Mouse (Mus musculus): ENCODE data around the gene Tmf1. TPM values are rescaled to one million over a fixed set of nuclear protein-coding genes. Genes with fewer than 3 reads are reported as not detected.

Gene Tmf1
- total and polyA plus RNA-seq, 2 experiments from 2014 or later, result 32.7 to 41.3 TPM

DNA sequence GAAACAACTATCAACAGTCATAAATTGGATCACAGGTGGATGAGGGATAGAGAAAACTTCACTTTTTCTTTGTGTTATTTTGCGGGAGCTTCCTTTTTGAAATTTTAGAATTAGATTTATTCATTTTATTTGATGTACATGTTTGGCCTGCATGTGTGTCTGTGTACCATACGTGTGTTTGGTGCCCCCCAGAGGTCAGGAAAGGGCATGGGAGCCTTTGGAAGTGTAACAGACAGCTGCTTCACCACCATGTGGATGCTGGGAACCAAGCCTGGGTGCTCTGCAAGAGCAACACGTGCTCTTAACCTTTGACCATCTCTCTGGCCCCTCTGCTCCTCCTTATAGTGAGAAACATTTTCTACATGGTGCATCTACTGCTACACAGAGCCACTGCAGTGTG, 64.1 kb downstream of the Tmf1 start:
- H3K27ac ChIP-seq (ENCODE audit: low read depth, low read length), result no peak overlapping the region
- no peak overlapping the region for H3K9ac ChIP-seq
- no peak overlapping the region for H3K4me3 ChIP-seq (ENCODE audit: low read depth, low read length)
- peaks cover 15% of the 10 kb centered on the region; the same call in 1 of the 2 replicates for H3K36me3 ChIP-seq (ENCODE audit: insufficient read depth)
- DNase-seq, result no peak
- no peaks in the 10 kb centered on the region for H3K27me3 ChIP-seq (ENCODE audit: insufficient read depth, low read length)
- H3K9me3 ChIP-seq (ENCODE audit: low read length), result no peaks in the 10 kb centered on the region
- 59% methylated on average over 3 of the region's 3 CpGs for WGBS
- no peak overlapping the region for H3K4me2 ChIP-seq (ENCODE audit: low read depth)
- no peak; the same call in 1 of the 2 replicates for TF ChIP-seq CTCF (IDR thresholded peaks at IDR 0.05; ENCODE audit: low read depth)
- no peak for ATAC-seq
- H3K4me1 ChIP-seq (ENCODE audit: insufficient read depth), result no peaks in the 10 kb centered on the region

DNA sequence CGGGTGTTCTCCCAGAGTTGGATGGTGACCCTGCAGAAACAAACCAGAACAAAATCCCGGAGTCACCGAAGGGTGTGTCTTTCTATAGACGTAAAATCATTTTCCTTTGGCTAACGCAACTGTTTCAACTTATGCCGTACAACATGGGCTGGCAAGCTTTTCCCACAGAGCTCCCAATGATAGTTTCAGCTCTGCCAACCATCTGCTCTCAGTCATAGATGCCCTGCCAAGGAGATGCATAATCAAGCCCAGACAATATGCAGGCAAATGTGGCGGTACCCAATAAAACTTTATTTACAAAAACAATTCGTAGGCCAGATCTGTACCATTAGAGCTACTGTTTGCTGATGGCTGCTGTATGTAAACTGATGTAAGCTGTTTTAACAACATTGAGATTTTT, 66.7 kb downstream of the Tmf1 start:
- Histone ChIP-seq H3K4me1 (ENCODE audit: insufficient read depth) (no peaks in the 10 kb centered on the region), H3K4me2 (ENCODE audit: low read depth) (no peak overlapping the region), H3K36me3 (ENCODE audit: insufficient read depth) (peaks cover 15% of the 10 kb centered on the region; the same call in 1 of the 2 replicates), H3K9me3 (ENCODE audit: low read length) (no peaks in the 10 kb centered on the region), H3K4me3 (ENCODE audit: low read depth, low read length) (no peak overlapping the region), H3K27me3 (ENCODE audit: insufficient read depth, low read length) (no peaks in the 10 kb centered on the region), H3K9ac (no peak overlapping the region), H3K27ac (ENCODE audit: low read depth, low read length) (no peak overlapping the region)
- whole genome bisulfite sequencing, result 60% methylated on average over 8 of the region's 8 CpGs
- ATAC-seq, result peak; percentile 92
- no peak for TF ChIP-seq CTCF (IDR thresholded peaks at IDR 0.05; ENCODE audit: low read depth)
- peak; percentile 88 for DNase-seq

DNA sequence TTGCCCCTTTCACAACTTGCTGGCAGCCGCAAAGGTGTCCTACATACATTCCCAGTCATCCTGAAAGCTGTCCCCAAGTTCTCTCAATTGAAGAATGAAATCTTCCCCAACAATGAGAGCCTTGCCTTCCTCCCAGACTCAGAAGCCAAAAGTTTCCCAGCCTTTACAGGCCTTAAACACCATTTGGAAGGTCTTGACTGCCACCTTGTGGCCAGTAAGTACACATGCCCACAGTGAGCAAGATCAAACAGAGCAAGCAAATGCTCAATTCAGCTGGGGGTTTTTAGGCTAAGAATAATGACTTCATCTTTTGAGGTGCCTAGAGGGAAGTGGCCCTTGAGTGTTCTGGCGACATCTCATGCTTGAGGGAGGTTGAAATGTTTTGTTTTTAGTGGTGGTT, 72.1 kb downstream of the Tmf1 start:
- Histone ChIP-seq H3K9ac (no peak overlapping the region), H3K4me2 (ENCODE audit: low read depth) (no peak overlapping the region), H3K9me3 (ENCODE audit: low read length) (no peaks in the 10 kb centered on the region), H3K27me3 (ENCODE audit: insufficient read depth, low read length) (no peaks in the 10 kb centered on the region), H3K4me3 (ENCODE audit: low read depth, low read length) (no peak overlapping the region), H3K27ac (ENCODE audit: low read depth, low read length) (no peak overlapping the region), H3K4me1 (ENCODE audit: insufficient read depth) (no peaks in the 10 kb centered on the region), H3K36me3 (ENCODE audit: insufficient read depth) (no peaks in the 10 kb centered on the region)
- 11% methylated on average over 2 of the region's 2 CpGs for WGBS
- TF ChIP-seq CTCF (IDR thresholded peaks at IDR 0.05; ENCODE audit: low read depth), result peak; percentile 96
- DNase-seq (peak; percentile 89), ATAC-seq (peak; percentile 91)

DNA sequence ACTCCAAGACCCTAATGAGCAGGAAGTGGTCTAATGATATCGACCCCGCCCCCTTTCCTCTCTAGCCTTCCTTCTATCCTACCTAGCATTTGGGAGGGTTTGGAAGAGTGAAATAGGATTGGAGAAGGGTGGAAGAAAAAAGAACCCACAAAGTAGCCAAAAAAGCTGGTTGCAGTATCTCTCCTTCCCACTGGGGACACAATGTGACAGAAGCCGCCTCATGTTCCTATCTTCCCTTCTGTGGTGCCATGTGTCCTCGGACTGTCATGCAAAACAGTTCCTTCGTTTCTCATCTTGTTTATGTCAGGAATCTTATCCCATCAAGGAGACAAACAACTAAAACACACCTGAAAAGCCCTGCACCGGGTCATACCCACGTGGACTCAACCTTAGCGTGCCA, 72.8 kb downstream of the Tmf1 start:
- no peak overlapping the region for H3K27ac ChIP-seq (ENCODE audit: low read depth, low read length)
- ATAC-seq, result no peak
- 78% methylated on average over 8 of the region's 8 CpGs for WGBS

DNA sequence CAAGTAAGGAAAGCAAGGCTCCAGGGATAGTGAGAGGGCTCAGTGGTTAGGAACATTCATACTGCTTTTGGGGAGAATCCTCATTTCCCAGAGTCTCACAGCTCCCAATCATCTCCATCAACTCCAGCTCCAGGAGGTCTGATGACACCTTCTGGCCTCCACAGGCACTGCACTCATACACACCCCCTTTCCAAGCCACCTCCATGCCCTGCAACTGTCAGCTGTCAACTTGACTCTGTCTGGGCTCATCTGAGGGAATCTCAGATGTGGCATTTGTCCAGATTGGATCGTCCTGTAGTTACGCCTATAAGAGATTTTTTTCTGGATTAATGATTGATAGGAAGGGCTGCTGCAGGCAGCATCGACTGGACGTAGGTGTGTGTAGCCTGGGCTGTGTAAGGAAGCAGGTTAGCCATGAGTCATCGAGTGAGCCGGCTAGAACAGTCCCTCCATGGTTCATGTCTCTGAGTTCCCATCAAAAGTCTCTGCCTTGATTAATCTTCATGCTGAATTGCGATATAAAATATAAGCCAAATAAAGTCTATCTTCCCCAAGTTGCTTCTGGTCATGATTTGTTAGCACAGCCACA, 74.6 kb downstream of the Tmf1 start:
- peak; percentile 58 for TF ChIP-seq CTCF (IDR thresholded peaks at IDR 0.05; ENCODE audit: low read depth)
- WGBS, result 82% methylated on average over 7 of the region's 7 CpGs
- H3K4me1 ChIP-seq (ENCODE audit: insufficient read depth), result no peaks in the 10 kb centered on the region

More for the DNA sequence above, 72.8 kb downstream of the Tmf1 start:
- Histone ChIP-seq H3K36me3 (ENCODE audit: insufficient read depth) (no peaks in the 10 kb centered on the region), H3K4me3 (ENCODE audit: low read depth, low read length) (no peak overlapping the region), H3K9ac (no peak overlapping the region), H3K4me2 (ENCODE audit: low read depth) (no peak overlapping the region), H3K9me3 (ENCODE audit: low read length) (no peaks in the 10 kb centered on the region), H3K27me3 (ENCODE audit: insufficient read depth, low read length) (no peaks in the 10 kb centered on the region), H3K4me1 (ENCODE audit: insufficient read depth) (no peaks in the 10 kb centered on the region)
- peak; percentile 31 for DNase-seq
- peak; percentile 50 for TF ChIP-seq CTCF (IDR thresholded peaks at IDR 0.05; ENCODE audit: low read depth)

More for the DNA sequence above, 74.6 kb downstream of the Tmf1 start:
- DNase-seq (no peak), ATAC-seq (no peak)
- H3K36me3 ChIP-seq (ENCODE audit: insufficient read depth), result no peaks in the 10 kb centered on the region
- H3K27ac ChIP-seq (ENCODE audit: low read depth, low read length), result no peak overlapping the region
- no peak overlapping the region for H3K4me3 ChIP-seq (ENCODE audit: low read depth, low read length)
- no peak overlapping the region for H3K9ac ChIP-seq
- H3K4me2 ChIP-seq (ENCODE audit: low read depth), result no peak overlapping the region
- no peaks in the 10 kb centered on the region for H3K9me3 ChIP-seq (ENCODE audit: low read length)
- no peaks in the 10 kb centered on the region for H3K27me3 ChIP-seq (ENCODE audit: insufficient read depth, low read length)

Other genes with a start within 250 kb of the Tmf1 start
- gene Fam19a4, start 118.7 kb downstream of the Tmf1 start, total RNA-seq (2014; rRNA removed), result 1.3 and 1.7 TPM in 2 replicates
- 1.6 and 2.4 TPM in 2 replicates for gene Fam19a4, start 118.7 kb downstream of the Tmf1 start, polyA plus RNA-seq (2015; fragmentation: Nextera tagmentation; extraction: Ambion mirVana)
- 18.0 and 24.8 TPM in 2 replicates for gene Eogt, start 29.9 kb downstream of the Tmf1 start, total RNA-seq (2014; rRNA removed)
- 5.5 and 8.8 TPM in 2 replicates for gene Eogt, start 29.9 kb downstream of the Tmf1 start, polyA plus RNA-seq (2015; fragmentation: Nextera tagmentation; extraction: Ambion mirVana)
- gene Uba3, start 26.5 kb upstream of the Tmf1 start, total RNA-seq (2014; rRNA removed), result 83.2 and 86.3 TPM in 2 replicates
- gene Uba3, start 26.5 kb upstream of the Tmf1 start, polyA plus RNA-seq (2015; fragmentation: Nextera tagmentation; extraction: Ambion mirVana), result 61.3 and 67.2 TPM in 2 replicates
- 101 and 121 TPM in 2 replicates for gene Arl6ip5, start 31.6 kb upstream of the Tmf1 start, total RNA-seq (2014; rRNA removed)
- 144 and 146 TPM in 2 replicates for gene Arl6ip5, start 31.6 kb upstream of the Tmf1 start, polyA plus RNA-seq (2015; fragmentation: Nextera tagmentation; extraction: Ambion mirVana)
- gene Lmod3, start 73.6 kb upstream of the Tmf1 start, total RNA-seq (2014; rRNA removed), result 0.05 and 0.46 TPM in 2 replicates
- gene Lmod3, start 73.6 kb upstream of the Tmf1 start, polyA plus RNA-seq (2015; fragmentation: Nextera tagmentation; extraction: Ambion mirVana), result 0.08 and 0.11 TPM in 2 replicates